Mouse (Mus musculus): ENCODE measurements around the gene Qpct. TPM values are rescaled to one million over a fixed set of nuclear protein-coding genes. Genes with fewer than 3 reads are reported as not detected.
"Not testable (repeated sequence)": the region's sequence is repeated elsewhere in the genome, so short reads cannot be mapped to it uniquely, and the experiment has no call there.

Qpct gene
- polyA plus RNA-seq, 1 experiment from 2014 or later: 2.1 TPM

GRCm38 (mm10) chr17:79091710-79092109 lies 40.0 kb downstream of the Qpct start:
- H3K27me3 ChIP-seq (ENCODE audit: control insufficient read depth, insufficient read depth, low read length): no peaks in the 10 kb centered on the region
- no peak overlapping the region for H3K4me2 ChIP-seq (replicated peaks; ENCODE audit: low read depth, low read length)
- H3K9ac ChIP-seq (ENCODE audit: low read depth, low read length): no peak overlapping the region
- H3K4me3 ChIP-seq (ENCODE audit: low read length): no peak overlapping the region
- no peaks in the 10 kb centered on the region for H3K9me3 ChIP-seq (ENCODE audit: control insufficient read depth, low read length)
- no peaks in the 10 kb centered on the region for H3K4me1 ChIP-seq (ENCODE audit: control insufficient read depth, insufficient read depth, low read length)
- no peak overlapping the region for H3K27ac ChIP-seq (ENCODE audit: low read depth, low read length)
- WGBS: 50% methylated on average over 1 of the region's 1 CpGs
- no peak for ATAC-seq (ENCODE audit: low FRiP score, low TSS enrichment)
- H3K36me3 ChIP-seq (ENCODE audit: control insufficient read depth, insufficient read depth, low read length): no peaks in the 10 kb centered on the region

DNA sequence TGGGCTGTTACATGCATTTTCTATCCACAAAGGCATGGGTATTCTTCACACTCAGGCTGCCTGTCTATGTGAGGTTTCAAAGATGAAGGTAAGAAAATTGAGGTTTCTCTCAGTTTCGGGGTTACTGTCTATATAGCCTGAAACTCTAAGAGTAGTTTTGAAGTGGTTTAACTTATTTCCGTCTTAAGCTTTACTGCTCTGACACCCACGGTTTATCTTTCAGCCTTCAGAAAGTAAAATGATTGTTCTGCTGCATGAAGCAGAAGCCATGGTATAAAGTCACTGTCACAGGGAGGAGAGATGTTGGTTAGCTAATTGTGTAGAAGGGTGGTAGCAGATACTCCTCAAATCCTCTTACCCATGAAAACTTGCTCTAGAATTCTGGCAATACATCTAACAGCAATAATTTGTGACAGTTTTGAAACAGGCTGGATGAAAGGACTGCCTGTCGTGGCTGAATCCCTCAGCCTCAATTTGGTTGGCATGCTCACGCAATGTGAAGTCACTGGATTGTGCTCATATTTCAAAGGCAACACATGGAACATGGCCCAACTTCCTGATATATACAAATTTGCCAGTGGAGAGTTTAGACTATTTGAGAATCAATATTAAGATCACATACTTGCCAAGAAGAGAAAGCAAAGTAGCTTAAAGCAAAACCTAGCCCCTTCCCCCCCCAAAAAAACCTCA lies 41.7 kb downstream of the Qpct start:
- H3K27ac ChIP-seq (ENCODE audit: low read depth, low read length): no peak overlapping the region
- H3K4me3 ChIP-seq (ENCODE audit: low read length): no peak overlapping the region
- H3K9ac ChIP-seq (ENCODE audit: low read depth, low read length): no peak overlapping the region
- no peaks in the 10 kb centered on the region for H3K4me1 ChIP-seq (ENCODE audit: control insufficient read depth, insufficient read depth, low read length)
- no peaks in the 10 kb centered on the region for H3K9me3 ChIP-seq (ENCODE audit: control insufficient read depth, low read length)
- no peak for ATAC-seq (ENCODE audit: low FRiP score, low TSS enrichment)
- 64% methylated on average over 5 of the region's 5 CpGs for WGBS
- no peaks in the 10 kb centered on the region for H3K27me3 ChIP-seq (ENCODE audit: control insufficient read depth, insufficient read depth, low read length)
- no peaks in the 10 kb centered on the region for H3K36me3 ChIP-seq (ENCODE audit: control insufficient read depth, insufficient read depth, low read length)
- H3K4me2 ChIP-seq (replicated peaks; ENCODE audit: low read depth, low read length): no peak overlapping the region

GRCm38 (mm10) chr17:79095624-79096023 lies 43.9 kb downstream of the Qpct start:
- no peak overlapping the region for H3K4me3 ChIP-seq (ENCODE audit: low read length)
- no peak for ATAC-seq (ENCODE audit: low FRiP score, low TSS enrichment)
- no peaks in the 10 kb centered on the region for H3K36me3 ChIP-seq (ENCODE audit: control insufficient read depth, insufficient read depth, low read length)
- no peak overlapping the region for H3K27ac ChIP-seq (ENCODE audit: low read depth, low read length)
- WGBS: 75% methylated on average over 2 of the region's 2 CpGs
- H3K9ac ChIP-seq (ENCODE audit: low read depth, low read length): no peak overlapping the region
- H3K4me1 ChIP-seq (ENCODE audit: control insufficient read depth, insufficient read depth, low read length): no peaks in the 10 kb centered on the region
- no peaks in the 10 kb centered on the region for H3K9me3 ChIP-seq (ENCODE audit: control insufficient read depth, low read length)
- no peak overlapping the region for H3K4me2 ChIP-seq (replicated peaks; ENCODE audit: low read depth, low read length)
- no peaks in the 10 kb centered on the region for H3K27me3 ChIP-seq (ENCODE audit: control insufficient read depth, insufficient read depth, low read length)

- Histone ChIP-seq H3K4me2 (replicated peaks; ENCODE audit: low read depth, low read length) (no peak overlapping the region), H3K27me3 (ENCODE audit: control insufficient read depth, insufficient read depth, low read length) (no peaks in the 10 kb centered on the region), H3K9ac (ENCODE audit: low read depth, low read length) (no peak overlapping the region), H3K36me3 (ENCODE audit: control insufficient read depth, insufficient read depth, low read length) (no peaks in the 10 kb centered on the region), H3K4me3 (ENCODE audit: low read length) (no peak overlapping the region), H3K9me3 (ENCODE audit: control insufficient read depth, low read length) (no peaks in the 10 kb centered on the region), H3K27ac (ENCODE audit: low read depth, low read length) (no peak overlapping the region), H3K4me1 (ENCODE audit: control insufficient read depth, insufficient read depth, low read length) (no peaks in the 10 kb centered on the region)
- no peak for ATAC-seq (ENCODE audit: low FRiP score, low TSS enrichment)
- WGBS: 83% methylated on average over 4 of the region's 4 CpGs
These were observed 48.2 kb downstream of the Qpct start for GRCm38 (mm10) chr17:79099866-79100265.

DNA sequence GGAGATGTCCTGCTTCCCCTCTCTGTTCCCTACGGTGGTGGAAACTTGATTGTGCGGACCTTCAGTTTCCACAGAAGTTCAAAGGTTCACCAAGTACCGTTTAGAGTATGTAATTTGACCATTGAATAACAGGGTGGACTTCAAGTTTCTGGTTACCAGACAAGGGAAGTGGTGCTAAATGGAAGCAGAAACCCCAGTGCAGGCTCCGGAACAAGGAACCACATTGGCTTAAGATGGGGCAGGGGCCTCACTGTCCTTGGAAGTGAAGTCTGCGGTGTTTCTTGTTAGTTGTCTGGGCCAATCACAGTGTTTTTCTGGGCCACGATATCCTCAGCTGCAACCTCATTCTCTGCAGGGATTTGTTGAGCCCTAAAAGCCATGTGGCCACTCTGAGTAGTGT lies 56.5 kb downstream of the Qpct start:
- Histone ChIP-seq H3K27ac (ENCODE audit: low read depth, low read length) (no peak overlapping the region), H3K9me3 (ENCODE audit: control insufficient read depth, low read length) (no peaks in the 10 kb centered on the region), H3K4me1 (ENCODE audit: control insufficient read depth, insufficient read depth, low read length) (no peaks in the 10 kb centered on the region), H3K36me3 (ENCODE audit: control insufficient read depth, insufficient read depth, low read length) (no peaks in the 10 kb centered on the region), H3K4me2 (replicated peaks; ENCODE audit: low read depth, low read length) (no peak overlapping the region), H3K27me3 (ENCODE audit: control insufficient read depth, insufficient read depth, low read length) (no peaks in the 10 kb centered on the region), H3K9ac (ENCODE audit: low read depth, low read length) (no peak overlapping the region), H3K4me3 (ENCODE audit: low read length) (no peak overlapping the region)
- ATAC-seq (ENCODE audit: low FRiP score, low TSS enrichment): no peak
- 59% methylated on average over 6 of the region's 6 CpGs for whole genome bisulfite sequencing

DNA sequence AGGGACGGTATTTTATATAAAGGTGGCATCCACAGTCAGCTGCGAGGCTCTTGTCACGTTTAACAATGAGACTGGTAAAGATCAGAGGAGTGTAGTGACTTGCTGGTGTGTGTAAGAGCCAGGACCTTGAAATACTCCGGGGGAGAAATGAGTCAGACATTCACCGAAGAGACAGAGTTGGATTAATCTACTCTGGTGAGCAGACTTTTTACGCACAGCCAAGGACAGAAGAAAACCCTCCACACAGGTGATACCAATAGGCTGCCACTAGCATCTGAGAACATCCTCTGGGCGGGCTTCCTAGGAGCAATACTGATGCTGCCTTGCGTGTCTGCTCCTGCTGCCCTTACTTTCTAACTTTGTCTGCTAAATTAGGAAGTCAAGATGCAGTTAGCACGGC lies 57.9 kb downstream of the Qpct start:
- Histone ChIP-seq H3K4me3 (ENCODE audit: low read length) (no peak overlapping the region), H3K4me2 (replicated peaks; ENCODE audit: low read depth, low read length) (no peak overlapping the region), H3K36me3 (ENCODE audit: control insufficient read depth, insufficient read depth, low read length) (no peaks in the 10 kb centered on the region), H3K9ac (ENCODE audit: low read depth, low read length) (no peak overlapping the region), H3K27me3 (ENCODE audit: control insufficient read depth, insufficient read depth, low read length) (no peaks in the 10 kb centered on the region), H3K4me1 (ENCODE audit: control insufficient read depth, insufficient read depth, low read length) (no peaks in the 10 kb centered on the region), H3K9me3 (ENCODE audit: control insufficient read depth, low read length) (no peaks in the 10 kb centered on the region), H3K27ac (ENCODE audit: low read depth, low read length) (no peak overlapping the region)
- 80% methylated on average over 9 of the region's 9 CpGs for WGBS
- ATAC-seq (ENCODE audit: low FRiP score, low TSS enrichment): no peak

DNA sequence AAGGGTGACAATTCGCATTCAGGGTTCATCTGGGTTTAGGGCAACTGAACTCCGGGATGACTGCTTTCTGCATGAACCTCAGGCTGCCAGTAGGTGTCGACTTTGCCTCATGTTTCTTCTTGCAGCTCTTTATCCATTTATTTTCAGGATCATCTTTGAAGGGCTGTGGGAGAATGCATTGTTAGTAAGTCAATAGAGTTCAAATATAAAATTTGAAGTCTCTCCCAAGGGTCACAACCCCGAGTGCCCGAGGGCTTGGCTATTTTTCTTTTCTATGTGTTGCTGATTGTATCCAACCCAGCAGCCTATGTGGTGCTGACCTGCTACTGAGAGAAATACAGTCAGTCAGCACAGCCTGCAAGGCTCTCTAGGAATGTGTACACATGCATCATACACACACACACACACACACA lies 59.2 kb downstream of the Qpct start:
- WGBS: 17% methylated on average over 5 of the region's 5 CpGs

DNA sequence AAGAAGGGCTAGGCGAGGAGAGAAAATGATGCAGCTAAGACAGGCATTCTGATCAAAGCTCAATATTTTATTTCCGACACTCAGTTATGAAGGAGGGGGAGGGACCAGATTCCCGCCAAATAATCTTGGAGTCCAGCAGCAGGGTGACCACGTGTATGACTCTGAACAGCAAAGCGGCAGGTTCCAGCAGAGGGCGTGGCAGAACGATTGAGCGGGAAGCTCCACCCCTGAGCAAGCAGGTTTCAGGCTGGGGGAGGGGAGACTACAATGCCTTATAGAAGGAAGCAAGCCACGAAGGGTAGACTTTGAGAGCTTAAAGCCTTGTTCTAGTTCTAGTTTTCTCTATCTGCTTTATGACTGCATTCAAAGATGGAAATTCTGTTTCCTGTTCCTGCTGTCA lies 63.5 kb downstream of the Qpct start:
- not testable (repeated sequence) for H3K9ac ChIP-seq (ENCODE audit: low read depth, low read length); H3K4me2 ChIP-seq (replicated peaks; ENCODE audit: low read depth, low read length); H3K4me1 ChIP-seq (ENCODE audit: control insufficient read depth, insufficient read depth, low read length); ATAC-seq (ENCODE audit: low FRiP score, low TSS enrichment); H3K27ac ChIP-seq (ENCODE audit: low read depth, low read length); H3K9me3 ChIP-seq (ENCODE audit: control insufficient read depth, low read length); H3K27me3 ChIP-seq (ENCODE audit: control insufficient read depth, insufficient read depth, low read length); H3K4me3 ChIP-seq (ENCODE audit: low read length); H3K36me3 ChIP-seq (ENCODE audit: control insufficient read depth, insufficient read depth, low read length)
- WGBS: 59% methylated on average over 9 of the region's 9 CpGs

More for the DNA sequence above, 59.2 kb downstream of the Qpct start:
- H3K36me3 ChIP-seq (ENCODE audit: control insufficient read depth, insufficient read depth, low read length): no peaks in the 10 kb centered on the region
- H3K9ac ChIP-seq (ENCODE audit: low read depth, low read length): no peak overlapping the region
- H3K4me2 ChIP-seq (replicated peaks; ENCODE audit: low read depth, low read length): no peak overlapping the region
- ATAC-seq (ENCODE audit: low FRiP score, low TSS enrichment): peak; percentile 43; the same call in 1 of the 2 replicates
- no peaks in the 10 kb centered on the region for H3K9me3 ChIP-seq (ENCODE audit: control insufficient read depth, low read length)
- H3K27me3 ChIP-seq (ENCODE audit: control insufficient read depth, insufficient read depth, low read length): no peaks in the 10 kb centered on the region
- no peak overlapping the region for H3K27ac ChIP-seq (ENCODE audit: low read depth, low read length)
- no peaks in the 10 kb centered on the region for H3K4me1 ChIP-seq (ENCODE audit: control insufficient read depth, insufficient read depth, low read length)
- no peak overlapping the region for H3K4me3 ChIP-seq (ENCODE audit: low read length)

DNA sequence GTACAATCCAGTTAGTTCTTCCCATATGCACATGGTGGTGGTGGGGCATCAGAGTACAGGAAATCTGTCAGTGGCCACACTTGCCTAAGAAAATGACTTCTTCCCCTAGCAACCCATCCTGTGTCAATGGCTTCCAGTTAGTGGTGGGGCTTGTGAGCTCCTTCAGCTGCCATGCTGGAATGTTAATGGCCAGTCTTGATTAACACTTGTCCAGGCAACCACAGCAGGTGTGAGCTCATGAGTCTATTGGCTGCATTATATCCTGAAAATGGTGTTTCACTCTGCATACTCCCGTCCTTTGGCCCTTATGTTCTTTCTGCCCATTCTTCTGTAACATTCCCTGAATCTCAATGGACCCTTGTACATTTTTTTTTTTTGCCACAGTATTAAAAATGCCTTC lies 67.4 kb downstream of the Qpct start:
- H3K4me1 ChIP-seq (ENCODE audit: control insufficient read depth, insufficient read depth, low read length): no peaks in the 10 kb centered on the region

More for the DNA sequence above, 67.4 kb downstream of the Qpct start:
- 82% methylated on average over 1 of the region's 1 CpGs for WGBS
- no peak for ATAC-seq (ENCODE audit: low FRiP score, low TSS enrichment)
- H3K4me2 ChIP-seq (replicated peaks; ENCODE audit: low read depth, low read length): no peak overlapping the region
- H3K27me3 ChIP-seq (ENCODE audit: control insufficient read depth, insufficient read depth, low read length): no peaks in the 10 kb centered on the region
- H3K9ac ChIP-seq (ENCODE audit: low read depth, low read length): no peak overlapping the region
- H3K36me3 ChIP-seq (ENCODE audit: control insufficient read depth, insufficient read depth, low read length): no peaks in the 10 kb centered on the region
- H3K9me3 ChIP-seq (ENCODE audit: control insufficient read depth, low read length): peaks cover 5% of the 10 kb centered on the region; the same call in 1 of the 2 replicates
- H3K4me3 ChIP-seq (ENCODE audit: low read length): no peak overlapping the region
- H3K27ac ChIP-seq (ENCODE audit: low read depth, low read length): no peak overlapping the region
